Mouse (Mus musculus): ENCODE data around the gene Fcho1. TPM values are rescaled to one million over a fixed set of nuclear protein-coding genes. Genes with fewer than 3 reads are reported as not detected.
"Not testable (repeated sequence)": the region's sequence is repeated elsewhere in the genome, so short reads cannot be mapped to it uniquely, and the experiment has no call there.

Gene Fcho1
- polyA plus RNA-seq, 1 experiment from 2014 or later: 2.5 TPM

DNA sequence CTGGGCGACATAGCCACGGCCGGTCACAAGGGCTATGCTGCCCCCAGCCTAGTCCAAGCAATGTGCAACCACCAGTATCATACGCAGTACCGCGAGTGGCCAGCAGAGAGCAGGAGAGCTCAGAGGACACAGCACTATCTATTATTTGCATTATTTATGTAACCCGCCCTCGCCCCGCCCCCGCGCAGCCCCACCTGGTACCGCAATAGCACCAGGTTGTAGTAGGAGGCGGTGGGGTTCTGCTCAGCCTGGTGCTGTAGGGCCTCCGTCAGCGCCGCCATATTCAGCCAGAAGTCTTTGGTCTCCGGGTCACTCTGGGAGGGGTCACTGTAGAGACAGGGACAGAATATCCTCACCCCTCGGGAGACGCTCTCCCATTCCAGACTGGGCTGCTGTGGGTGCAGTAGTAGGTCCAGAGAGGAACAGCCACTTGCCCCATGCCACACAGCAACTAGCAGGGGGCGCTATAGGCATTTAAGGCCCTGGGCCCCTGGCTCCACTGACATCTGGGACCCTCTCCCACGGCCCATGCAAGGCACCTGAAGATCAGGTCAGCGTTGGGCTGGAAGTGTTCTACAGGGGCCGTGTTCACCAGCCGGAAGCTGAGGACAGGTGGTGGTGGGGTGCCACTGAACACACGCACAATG, 15.6 kb downstream of the Fcho1 start:
- Histone ChIP-seq H3K9ac (ENCODE audit: low read depth, low read length) (no peak overlapping the region), H3K27me3 (replicated peaks; ENCODE audit: control insufficient read depth, insufficient read depth, low read length) (no peaks in the 10 kb centered on the region), H3K4me3 (ENCODE audit: low read depth, low read length) (no peak overlapping the region), H3K36me3 (ENCODE audit: control insufficient read depth, insufficient read depth) (no peaks in the 10 kb centered on the region), H3K9me3 (ENCODE audit: control insufficient read depth) (no peaks in the 10 kb centered on the region), H3K27ac (ENCODE audit: low read depth, low read length) (no peak overlapping the region), H3K4me1 (replicated peaks; ENCODE audit: control insufficient read depth, insufficient read depth, low read length) (no peaks in the 10 kb centered on the region), H3K4me2 (replicated peaks; ENCODE audit: low read depth) (peak overlapping the region; percentile 61)
- TF ChIP-seq CTCF (IDR thresholded peaks at IDR 0.05; ENCODE audit: low read depth): peak; percentile 82
- ATAC-seq: peak; percentile 58
- 23% methylated on average over 25 of the region's 25 CpGs for WGBS

DNA sequence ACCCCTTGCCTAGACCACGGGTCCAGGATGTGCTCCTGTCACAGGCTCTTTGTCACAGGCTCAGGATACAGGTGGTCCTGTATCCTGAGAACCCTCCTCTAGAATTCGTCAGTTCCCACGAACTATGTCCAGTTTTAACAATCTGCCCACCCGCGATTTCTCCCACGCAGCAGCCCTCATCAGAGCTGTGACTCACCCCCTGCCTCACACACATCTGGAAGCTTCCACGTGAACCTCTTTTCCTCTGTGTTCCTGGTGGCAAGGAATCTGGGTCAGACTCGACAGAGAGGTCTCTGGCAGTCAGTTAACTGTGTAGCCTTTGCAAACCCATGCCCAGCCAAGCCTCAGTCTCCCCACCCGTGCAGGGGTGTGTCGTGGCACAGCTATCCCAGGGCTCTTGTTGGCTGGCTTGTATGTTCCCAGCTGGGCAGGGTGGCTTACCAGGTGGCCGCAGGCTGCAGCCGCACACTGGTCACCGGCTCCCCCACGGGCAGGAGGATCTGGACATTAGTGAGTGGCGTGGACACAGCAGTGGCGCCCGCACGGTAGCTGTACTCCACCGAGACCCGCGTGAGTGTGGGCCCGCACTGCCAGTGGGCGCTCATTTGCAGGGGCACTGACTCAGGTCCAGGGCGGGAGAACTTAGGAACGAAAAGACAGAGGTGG, 16.2 kb downstream of the Fcho1 start:
- TF ChIP-seq CTCF (IDR thresholded peaks at IDR 0.05; ENCODE audit: low read depth): no peak
- 45% methylated on average over 25 of the region's 25 CpGs for WGBS
- 0 out of 2 replicates have a peak, but pooled peaks have one; percentile 37 for ATAC-seq
- H3K4me2 ChIP-seq (replicated peaks; ENCODE audit: low read depth): peak overlapping the region; percentile 61
- no peak overlapping the region for H3K4me3 ChIP-seq (ENCODE audit: low read depth, low read length)
- no peak overlapping the region for H3K9ac ChIP-seq (ENCODE audit: low read depth, low read length)
- H3K4me1 ChIP-seq (replicated peaks; ENCODE audit: control insufficient read depth, insufficient read depth, low read length): no peaks in the 10 kb centered on the region
- no peaks in the 10 kb centered on the region for H3K27me3 ChIP-seq (replicated peaks; ENCODE audit: control insufficient read depth, insufficient read depth, low read length)
- no peaks in the 10 kb centered on the region for H3K9me3 ChIP-seq (ENCODE audit: control insufficient read depth)
- no peaks in the 10 kb centered on the region for H3K36me3 ChIP-seq (ENCODE audit: control insufficient read depth, insufficient read depth)
- H3K27ac ChIP-seq (ENCODE audit: low read depth, low read length): no peak overlapping the region

DNA sequence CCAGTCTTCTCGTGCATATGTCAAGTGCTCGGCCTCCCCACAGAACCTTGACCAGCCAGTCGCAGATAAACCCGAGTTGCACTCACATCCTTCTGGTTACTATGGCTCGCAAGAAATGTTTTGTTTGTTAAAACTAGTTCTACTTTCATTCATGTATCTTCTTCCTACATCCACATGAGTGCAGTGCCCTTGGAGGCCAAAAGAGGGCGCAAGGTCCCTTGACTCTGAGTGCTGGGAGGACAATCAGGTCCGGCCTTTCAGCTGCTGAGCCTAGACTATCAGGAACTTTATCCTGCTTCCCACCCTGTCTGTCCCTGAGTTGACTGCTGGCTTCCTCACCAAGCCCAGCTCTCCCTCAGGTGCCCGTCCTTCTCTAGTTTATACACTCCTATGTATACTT, 17.6 kb downstream of the Fcho1 start:
- no peak overlapping the region for H3K27ac ChIP-seq (ENCODE audit: low read depth, low read length)
- TF ChIP-seq CTCF (IDR thresholded peaks at IDR 0.05; ENCODE audit: low read depth): peak; percentile 79
- WGBS: 48% methylated on average over 8 of the region's 8 CpGs

DNA sequence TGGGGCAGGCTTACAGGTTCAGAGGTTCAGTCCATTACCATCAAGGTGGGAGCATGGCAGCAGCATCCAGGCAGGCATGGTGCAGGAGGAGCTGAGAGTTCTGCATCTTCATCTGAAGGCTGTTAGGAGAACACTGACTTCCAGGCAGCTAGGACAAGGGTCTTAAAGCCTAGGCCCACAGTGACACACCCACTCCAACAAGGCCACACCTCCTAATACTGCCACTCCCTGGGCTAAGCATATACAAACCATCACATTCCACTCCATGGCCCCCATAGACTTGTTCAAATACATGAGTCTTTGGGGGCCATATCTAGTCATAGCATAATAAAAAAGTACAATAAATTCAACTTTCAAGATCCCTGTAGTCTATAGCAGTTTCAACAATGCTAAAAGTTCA, 22.1 kb downstream of the Fcho1 start:
- not testable (repeated sequence) for H3K36me3 ChIP-seq (ENCODE audit: control insufficient read depth, insufficient read depth); H3K27me3 ChIP-seq (replicated peaks; ENCODE audit: control insufficient read depth, insufficient read depth, low read length); H3K4me2 ChIP-seq (replicated peaks; ENCODE audit: low read depth); H3K4me1 ChIP-seq (replicated peaks; ENCODE audit: control insufficient read depth, insufficient read depth, low read length); H3K27ac ChIP-seq (ENCODE audit: low read depth, low read length); ATAC-seq; H3K4me3 ChIP-seq (ENCODE audit: low read depth, low read length); H3K9ac ChIP-seq (ENCODE audit: low read depth, low read length); H3K9me3 ChIP-seq (ENCODE audit: control insufficient read depth)

More for the DNA sequence above, 17.6 kb downstream of the Fcho1 start:
- H3K36me3 ChIP-seq (ENCODE audit: control insufficient read depth, insufficient read depth): no peaks in the 10 kb centered on the region
- ATAC-seq: 0 out of 2 replicates have a peak, but pooled peaks have one; percentile 14
- H3K4me1 ChIP-seq (replicated peaks; ENCODE audit: control insufficient read depth, insufficient read depth, low read length): no peaks in the 10 kb centered on the region
- H3K9ac ChIP-seq (ENCODE audit: low read depth, low read length): no peak overlapping the region
- no peak overlapping the region for H3K4me2 ChIP-seq (replicated peaks; ENCODE audit: low read depth)
- H3K27me3 ChIP-seq (replicated peaks; ENCODE audit: control insufficient read depth, insufficient read depth, low read length): no peaks in the 10 kb centered on the region
- H3K9me3 ChIP-seq (ENCODE audit: control insufficient read depth): no peaks in the 10 kb centered on the region
- no peak overlapping the region for H3K4me3 ChIP-seq (ENCODE audit: low read depth, low read length)

DNA sequence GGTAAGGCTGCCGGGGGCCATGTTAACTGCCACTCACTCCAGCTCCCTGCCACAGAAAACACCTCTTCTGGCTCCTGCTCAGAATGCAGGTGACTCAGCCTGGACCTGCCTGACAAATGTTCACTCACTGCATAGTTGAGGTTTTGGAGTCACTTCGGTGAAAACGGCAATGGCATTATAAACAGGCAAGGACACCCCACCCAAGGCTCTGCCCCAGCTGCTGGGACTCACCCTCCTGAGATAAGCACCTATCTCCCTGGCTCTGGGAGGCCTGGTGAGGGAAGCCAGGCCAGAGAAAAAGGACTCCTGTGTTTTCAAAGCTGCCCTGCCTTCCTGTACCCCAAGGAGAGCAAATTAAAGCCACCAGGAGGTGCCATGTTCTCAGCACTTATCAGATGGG, 22.6 kb downstream of the Fcho1 start:
- H3K27ac ChIP-seq (ENCODE audit: low read depth, low read length): peak overlapping the region; percentile 86
- peak; percentile 12; the same call in 1 of the 2 replicates for ATAC-seq
- H3K9ac ChIP-seq (ENCODE audit: low read depth, low read length): no peak overlapping the region

DNA sequence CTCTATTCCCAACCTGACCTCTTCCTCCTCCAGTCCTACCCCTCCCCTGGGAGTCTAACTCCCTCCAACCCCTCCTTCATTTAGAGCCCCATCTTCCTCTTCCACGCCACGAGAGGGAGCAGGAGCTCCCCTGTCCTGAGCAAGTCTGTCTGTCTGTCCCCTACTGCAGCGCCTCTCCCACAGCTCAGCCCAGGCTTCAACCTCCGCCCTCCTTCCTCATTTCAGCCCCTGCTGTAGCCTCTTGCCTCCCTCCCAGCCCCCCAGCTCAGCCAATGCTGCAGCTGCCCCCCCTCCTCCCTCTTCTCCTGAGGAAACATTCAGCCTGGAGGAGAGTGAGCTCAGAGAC, 23.5 kb downstream of the Fcho1 start:
- ATAC-seq: peak; percentile 72
- Histone ChIP-seq H3K4me1 (replicated peaks; ENCODE audit: control insufficient read depth, insufficient read depth, low read length) (no peaks in the 10 kb centered on the region), H3K9ac (ENCODE audit: low read depth, low read length) (0 out of 2 replicates have a peak overlapping the region, but pooled peaks have one; percentile 5), H3K27me3 (replicated peaks; ENCODE audit: control insufficient read depth, insufficient read depth, low read length) (no peaks in the 10 kb centered on the region), H3K4me3 (ENCODE audit: low read depth, low read length) (0 out of 2 replicates have a peak overlapping the region, but pooled peaks have one; percentile 7), H3K36me3 (ENCODE audit: control insufficient read depth, insufficient read depth) (no peaks in the 10 kb centered on the region), H3K9me3 (ENCODE audit: control insufficient read depth) (no peaks in the 10 kb centered on the region), H3K4me2 (replicated peaks; ENCODE audit: low read depth) (peak overlapping the region; percentile 73), H3K27ac (ENCODE audit: low read depth, low read length) (peak overlapping the region; percentile 86)
- WGBS: 7% methylated on average over 4 of the region's 4 CpGs
- TF ChIP-seq CTCF (IDR thresholded peaks at IDR 0.05; ENCODE audit: low read depth): peak; percentile 66

More for the DNA sequence above, 22.6 kb downstream of the Fcho1 start:
- no peak for TF ChIP-seq CTCF (IDR thresholded peaks at IDR 0.05; ENCODE audit: low read depth)
- H3K4me3 ChIP-seq (ENCODE audit: low read depth, low read length): no peak overlapping the region
- H3K36me3 ChIP-seq (ENCODE audit: control insufficient read depth, insufficient read depth): no peaks in the 10 kb centered on the region
- H3K4me2 ChIP-seq (replicated peaks; ENCODE audit: low read depth): peak overlapping the region; percentile 73; the same call in 1 of the 2 replicates
- no peaks in the 10 kb centered on the region for H3K27me3 ChIP-seq (replicated peaks; ENCODE audit: control insufficient read depth, insufficient read depth, low read length)
- WGBS: 44% methylated on average over 3 of the region's 3 CpGs
- no peaks in the 10 kb centered on the region for H3K9me3 ChIP-seq (ENCODE audit: control insufficient read depth)
- no peaks in the 10 kb centered on the region for H3K4me1 ChIP-seq (replicated peaks; ENCODE audit: control insufficient read depth, insufficient read depth, low read length)

All from intestine, postnatal 0 days (tissue).